Mouse (Mus musculus) retina, adult 2 months (tissue): Measurements from ENCODE around the gene Tm6sf1.
A peak's percentile ranks its signal among the peaks of the same experiment; 100 is the strongest.

Experiments used
- DNase-seq: peaks from one replicate; pipeline ENCODE4 v3.0.0-alpha.2; 2012; ENCODE audit warnings: low read depth, low spot score

Gene Tm6sf1

DNA sequence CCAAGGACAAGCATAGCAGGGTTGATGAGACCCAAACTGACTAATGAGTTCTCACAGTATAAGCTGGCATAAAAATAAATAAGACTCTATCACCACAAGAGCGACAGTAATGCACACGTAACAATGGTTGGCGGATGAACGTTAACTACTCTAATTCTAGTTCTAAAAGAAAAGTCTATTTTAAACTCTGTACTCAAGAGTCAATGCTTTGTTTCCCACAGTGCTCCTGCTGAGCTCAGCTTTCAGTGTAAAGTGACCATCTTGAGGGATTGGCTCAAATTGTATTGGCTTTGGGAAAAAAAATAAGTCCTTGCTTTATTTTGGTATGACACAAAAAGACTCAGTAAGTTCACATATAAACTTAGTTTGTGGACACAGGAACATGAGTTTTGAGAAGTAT lies 26.3 kb downstream of the Tm6sf1 start:
- DNase-seq = no peak

DNA sequence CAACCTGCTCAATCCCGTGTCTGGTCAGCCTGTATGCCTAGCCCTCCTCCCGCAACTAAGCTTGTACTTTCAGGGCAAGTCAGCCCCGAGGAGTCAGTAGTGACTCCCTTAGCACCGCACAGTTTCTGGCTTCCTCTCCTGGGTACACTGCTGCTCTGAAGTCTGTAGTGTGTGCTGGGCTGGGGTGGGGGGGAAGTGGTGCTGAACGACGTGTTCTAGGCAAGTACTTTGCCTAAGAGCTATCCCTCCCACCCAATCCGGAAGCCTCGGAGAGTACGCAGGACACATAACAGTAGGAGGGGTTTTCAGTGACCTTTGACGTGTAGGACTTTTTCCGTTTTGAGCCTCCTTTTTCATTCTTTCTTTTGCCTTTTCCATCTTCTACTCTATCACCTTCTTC lies 40.6 kb downstream of the Tm6sf1 start:
- DNase-seq = no peak

DNA sequence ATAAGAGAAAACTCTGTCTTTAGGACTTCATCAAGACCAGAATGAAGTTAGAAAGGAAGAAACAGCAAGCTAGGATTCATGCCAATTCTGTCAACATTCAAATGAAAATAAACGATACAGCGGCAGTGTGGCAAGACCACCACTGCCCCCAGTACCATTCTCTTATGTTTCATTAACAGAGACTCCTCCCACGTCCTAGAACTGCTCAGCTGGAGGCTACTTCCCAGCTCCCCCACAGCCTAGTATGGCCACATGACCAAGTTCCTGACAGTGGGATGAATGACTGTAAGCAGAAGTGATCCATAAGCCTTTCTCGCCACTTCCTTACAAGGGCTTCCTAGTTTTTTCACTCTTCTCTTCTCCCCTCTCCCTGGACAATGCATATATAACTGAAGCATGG lies 45.3 kb downstream of the Tm6sf1 start:
- DNase-seq = no peak

DNA sequence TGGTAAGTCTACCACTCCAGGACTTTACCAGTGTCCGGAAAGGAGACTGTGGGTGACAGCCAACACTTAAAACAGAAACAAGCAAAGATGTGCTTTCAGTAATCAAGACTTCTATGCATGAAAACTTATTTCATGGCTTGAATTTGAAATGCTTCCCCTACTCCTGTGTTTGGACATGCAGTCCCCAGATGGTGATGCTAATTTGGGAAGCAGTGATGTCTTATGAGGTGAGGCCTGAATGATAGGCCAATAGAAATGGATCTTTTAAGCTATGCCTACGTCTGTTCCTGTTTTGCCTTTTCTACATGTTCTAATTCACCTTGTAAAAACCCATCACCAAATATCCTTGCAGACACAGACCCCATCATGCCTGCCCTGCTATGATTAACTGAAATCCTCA lies 46.1 kb downstream of the Tm6sf1 start:
- DNase-seq = no peak

DNA sequence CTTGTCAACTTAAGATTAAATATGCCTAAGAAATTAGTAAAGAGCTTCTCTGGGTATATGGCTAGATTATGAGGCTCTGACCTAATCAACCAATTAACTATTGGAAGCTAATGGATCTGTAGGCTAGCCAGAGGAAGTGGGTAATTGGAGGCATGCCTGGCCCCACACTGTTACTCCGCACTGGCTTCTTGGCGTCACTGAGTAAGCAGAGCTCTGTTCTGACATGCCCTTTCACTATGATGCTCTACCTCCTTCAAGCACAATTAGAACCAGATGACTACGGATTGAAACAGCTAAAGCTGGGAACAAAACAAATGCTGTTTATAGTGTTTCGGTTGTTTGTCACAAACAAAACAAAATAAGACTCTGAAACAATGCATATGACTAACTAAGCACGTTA lies 59.5 kb downstream of the Tm6sf1 start:
- DNase-seq = no peak

DNA sequence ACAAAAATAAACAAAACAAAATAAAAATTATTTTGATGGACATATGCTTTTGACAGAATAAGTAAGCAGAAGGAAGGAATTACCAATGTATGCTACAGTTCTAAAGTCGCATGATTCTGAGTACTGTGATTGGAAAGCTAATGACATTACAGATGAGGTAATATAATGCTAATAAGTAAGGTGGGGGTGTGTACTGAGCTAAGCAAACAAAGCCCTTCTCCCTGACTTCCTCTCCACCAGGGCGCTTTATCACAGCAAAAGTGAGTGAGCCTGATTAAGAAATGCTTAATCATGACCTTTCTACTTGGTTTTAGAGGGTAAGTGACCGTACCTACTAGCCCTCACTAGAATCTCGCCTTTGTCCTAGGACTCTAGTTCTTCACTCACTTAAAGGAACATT lies 61.5 kb downstream of the Tm6sf1 start:
- no peak for DNase-seq

DNA sequence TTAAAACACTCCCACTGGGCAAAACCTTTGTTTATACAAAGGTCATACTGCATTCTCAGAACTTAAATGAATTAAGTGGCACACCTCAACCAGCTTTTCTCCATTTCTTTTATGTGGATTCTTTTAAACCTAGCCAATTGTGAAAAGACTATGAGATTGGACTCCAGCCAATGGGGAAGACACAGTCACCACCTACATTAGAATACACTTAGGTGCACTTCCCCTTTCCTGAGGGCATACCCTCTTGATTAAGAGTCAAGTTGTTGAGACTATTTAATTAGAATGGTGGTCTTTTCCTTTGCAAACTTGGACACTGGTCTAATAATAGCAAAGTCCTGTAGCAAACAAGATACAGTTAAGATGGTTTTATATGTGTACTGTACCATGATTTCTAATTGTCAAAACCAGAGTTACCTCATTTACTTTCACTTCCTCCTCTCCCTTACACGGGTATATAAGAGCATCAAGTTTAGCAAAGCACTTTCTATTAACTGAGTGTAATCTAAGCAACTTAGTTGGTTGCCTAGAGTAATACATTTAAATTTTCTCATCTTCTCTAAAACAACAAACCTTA lies 62.7 kb downstream of the Tm6sf1 start:
- DNase-seq = no peak

DNA sequence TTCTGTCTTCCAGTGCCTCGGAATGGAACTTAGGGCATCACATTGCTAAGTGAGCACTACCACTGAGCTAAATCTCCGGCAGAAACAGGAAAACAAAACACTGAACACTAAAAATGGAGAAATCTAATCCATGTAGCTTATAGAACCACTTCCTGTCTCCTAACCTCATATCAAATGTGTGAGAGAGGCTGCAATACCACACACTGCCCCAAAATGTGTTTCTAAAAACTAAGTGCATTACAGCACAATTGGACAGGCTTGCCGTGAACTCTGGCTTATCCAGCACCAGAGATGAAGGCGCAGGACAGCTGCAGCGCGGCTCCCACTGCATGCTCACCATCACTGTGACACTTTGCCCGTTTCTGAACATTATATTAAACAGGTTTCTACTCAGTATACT lies 70.2 kb downstream of the Tm6sf1 start:
- DNase-seq = no peak

DNA sequence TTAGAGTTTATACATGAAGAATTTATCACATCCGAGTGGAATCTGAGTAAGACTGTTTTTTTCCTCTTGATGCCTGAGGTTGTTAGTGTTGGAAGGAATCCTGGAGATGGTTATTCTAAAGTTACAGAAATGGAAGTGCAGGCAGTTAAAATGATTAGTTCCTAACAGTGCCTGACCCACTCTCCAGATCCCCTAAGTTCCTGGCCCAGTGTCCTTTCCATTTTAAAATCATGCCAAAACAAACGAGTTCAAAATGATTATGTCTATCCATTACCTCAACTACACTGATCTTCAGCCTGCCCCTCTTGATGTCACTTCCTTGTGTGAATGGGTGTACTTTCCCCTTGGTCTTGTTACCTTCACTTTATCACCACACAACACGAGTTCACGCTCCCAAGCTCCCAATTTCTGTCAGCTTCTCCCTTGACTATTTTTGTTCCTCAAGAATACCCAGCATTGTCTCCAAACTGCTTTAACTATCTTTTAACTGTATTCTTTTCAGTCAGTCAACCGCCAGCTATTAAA lies 73.8 kb downstream of the Tm6sf1 start:
- no peak for DNase-seq

DNA sequence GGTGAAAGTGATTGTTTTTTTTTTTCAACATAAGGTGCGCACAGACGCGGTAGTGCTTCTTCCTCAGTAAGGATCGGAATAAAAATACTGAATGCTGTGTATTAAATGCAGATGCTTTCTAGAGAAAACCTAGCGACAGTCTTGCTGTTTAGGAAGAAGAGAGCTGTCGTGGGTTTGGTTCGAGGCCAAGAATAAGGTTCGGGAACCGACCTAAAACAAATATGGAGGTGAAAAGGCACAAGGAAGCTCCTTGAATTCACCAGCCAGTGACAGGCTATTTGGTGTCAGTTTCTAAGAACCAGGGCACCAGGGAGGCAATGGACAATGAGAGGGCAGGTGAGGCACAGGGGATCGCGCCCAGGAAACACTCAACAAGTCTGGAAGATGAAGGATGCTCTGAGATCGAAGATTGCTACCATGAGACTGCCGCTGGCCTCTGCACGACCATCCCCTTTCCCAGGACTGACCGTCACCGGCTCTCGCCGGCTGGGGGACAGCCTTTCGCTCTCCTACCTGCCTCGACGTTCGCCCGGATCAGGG lies 74.3 kb downstream of the Tm6sf1 start:
- no peak for DNase-seq

DNA sequence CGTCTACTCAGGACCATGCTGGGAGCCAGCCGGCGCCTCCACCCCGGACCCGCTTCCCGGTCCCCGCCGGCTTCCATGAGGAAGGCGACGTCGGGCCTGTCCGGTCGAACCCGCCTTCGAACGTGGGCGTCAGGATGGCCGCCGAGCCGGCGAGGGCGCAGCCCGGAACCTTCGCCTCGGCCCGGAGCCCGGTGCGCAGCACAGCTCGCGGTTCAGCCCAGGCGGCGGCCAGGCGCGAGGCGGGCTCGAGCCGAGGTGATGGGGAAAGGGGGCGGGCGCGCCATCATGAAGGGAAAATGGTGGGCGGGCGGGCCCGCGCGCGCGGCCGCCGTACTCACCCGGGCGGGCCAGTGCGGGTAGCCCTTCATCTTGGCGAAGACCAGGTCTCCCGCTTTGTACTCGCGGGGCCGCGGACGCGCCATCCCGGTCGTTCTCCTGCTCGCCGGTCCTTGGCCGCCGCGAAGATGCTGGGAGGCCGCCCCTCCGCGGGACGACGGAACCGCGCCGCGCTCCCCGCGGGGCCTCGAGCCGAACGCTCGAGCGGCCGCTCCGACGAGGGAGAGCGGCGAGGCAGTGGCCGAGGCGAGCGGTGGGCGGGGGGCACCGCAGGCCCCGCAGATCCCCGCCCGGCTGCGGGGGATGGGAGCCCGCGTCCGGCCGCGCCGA lies 74.9 kb downstream of the Tm6sf1 start:
- DNase-seq = peak; percentile 44
